Mouse (Mus musculus): Measurements from ENCODE around the gene Mex3d. TPM values are rescaled to one million over a fixed set of nuclear protein-coding genes. Genes with fewer than 3 reads are reported as not detected.
A peak's percentile ranks its signal among the peaks of the same experiment; 100 is the strongest.

The Mex3d gene
- polyA plus RNA-seq, 1 experiment from 2014 or later = 22.7 TPM

DNA sequence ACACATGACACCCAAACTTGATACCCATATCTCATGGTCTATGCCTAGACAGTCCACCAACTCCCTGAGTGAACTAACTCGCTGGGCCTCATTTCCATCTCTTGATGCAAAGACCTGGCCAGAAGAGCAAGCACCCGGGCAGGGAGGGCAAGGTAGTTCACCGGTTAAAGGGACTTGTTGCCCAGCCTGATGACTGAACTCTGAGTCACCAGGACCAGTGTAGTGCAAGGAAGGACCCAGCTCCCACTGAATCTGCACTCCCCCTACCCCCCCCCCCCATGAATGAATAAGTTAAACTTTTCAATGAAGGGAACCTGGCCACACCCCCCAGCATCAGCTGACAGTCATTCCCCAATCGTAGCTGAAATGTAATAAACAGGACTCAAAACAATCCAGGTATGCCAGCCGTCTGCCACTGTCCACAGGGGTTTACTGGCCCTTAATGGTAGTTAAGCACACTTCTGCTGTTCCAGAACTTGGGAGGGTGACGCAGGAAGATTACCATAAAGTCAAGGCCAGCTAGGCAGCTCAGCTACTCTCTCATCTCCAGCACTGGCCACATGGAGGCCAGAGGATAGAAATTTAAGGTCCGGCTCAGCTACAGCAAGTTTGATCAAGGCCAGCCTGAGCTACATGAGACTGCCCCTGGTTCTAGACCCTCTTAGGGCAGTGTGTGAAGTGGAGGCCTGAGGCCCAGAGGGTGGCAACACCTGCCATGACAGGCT is 4.7 kb downstream of the Mex3d start:
- peak overlapping the region; percentile 81; the same call in 1 of the 2 replicates for H3K4me3 ChIP-seq
- peaks cover 43% of the 10 kb centered on the region for H3K36me3 ChIP-seq
- H3K4me2 ChIP-seq (replicated peaks) = peak overlapping the region; percentile 83
- no peaks in the 10 kb centered on the region for H3K27me3 ChIP-seq
- H3K9me3 ChIP-seq = no peaks in the 10 kb centered on the region
- no peak overlapping the region for H3K27ac ChIP-seq (replicated peaks)
- peaks cover 33% of the 10 kb centered on the region for H3K4me1 ChIP-seq
- WGBS = 73% methylated on average over 7 of the region's 7 CpGs
- peak overlapping the region; percentile 97; the same call in 1 of the 2 replicates for H3K9ac ChIP-seq (replicated peaks)
- ATAC-seq (replicated peaks) = no peak

DNA sequence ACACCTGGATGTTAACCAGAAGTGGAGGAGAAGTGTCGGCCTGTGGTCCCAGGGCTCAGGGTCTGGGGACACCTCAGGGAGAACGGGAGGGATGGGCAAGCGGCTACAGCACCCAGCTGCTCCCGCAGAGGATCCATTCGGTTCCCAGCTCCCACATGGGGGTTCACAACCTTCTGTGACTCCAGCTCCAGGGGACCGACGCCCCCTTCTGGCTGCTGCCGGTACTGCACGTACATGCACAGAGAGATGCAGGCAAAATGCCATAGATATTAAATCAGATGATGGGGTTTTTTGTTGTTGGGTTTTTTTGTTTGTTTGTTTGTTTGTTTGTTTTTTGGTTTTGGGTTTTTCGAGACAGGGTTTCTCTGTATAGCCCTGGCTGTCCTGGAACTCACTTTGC is 9.7 kb downstream of the Mex3d start:
- Histone ChIP-seq H3K27ac (replicated peaks) (no peak overlapping the region), H3K4me2 (replicated peaks) (no peak overlapping the region), H3K4me3 (no peak overlapping the region), H3K9ac (replicated peaks) (no peak overlapping the region), H3K36me3 (peaks cover 33% of the 10 kb centered on the region), H3K27me3 (no peaks in the 10 kb centered on the region), H3K4me1 (peaks cover 8% of the 10 kb centered on the region; the same call in 1 of the 2 replicates), H3K9me3 (no peaks in the 10 kb centered on the region)
- ATAC-seq (replicated peaks) = no peak
- 49% methylated on average over 10 of the region's 10 CpGs for WGBS

DNA sequence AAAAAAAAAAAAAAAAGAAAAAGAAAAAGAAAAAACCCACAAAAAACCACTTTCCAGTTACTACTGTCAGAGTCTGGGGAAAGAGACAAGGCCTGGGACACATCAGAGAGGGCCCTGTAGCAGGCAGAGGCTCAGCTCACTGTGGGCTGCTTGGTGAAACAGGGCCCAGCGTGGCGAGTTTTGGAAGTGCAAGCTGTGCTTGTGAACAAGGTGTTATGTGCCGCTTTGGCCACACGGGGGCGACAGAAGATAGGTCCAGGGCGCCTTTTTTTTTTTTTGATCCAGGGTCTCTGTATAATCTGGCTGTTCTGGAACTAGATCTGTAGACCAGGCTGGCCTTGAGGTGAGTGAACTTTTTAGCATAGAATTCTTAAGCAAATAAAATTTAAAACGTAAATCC is 11.3 kb downstream of the Mex3d start:
- peaks cover 14% of the 10 kb centered on the region for H3K4me1 ChIP-seq
- ATAC-seq (replicated peaks) = 0 out of 2 replicates have a peak, but pooled peaks have one; percentile 49
- 2% methylated on average over 7 of the region's 7 CpGs for WGBS

DNA sequence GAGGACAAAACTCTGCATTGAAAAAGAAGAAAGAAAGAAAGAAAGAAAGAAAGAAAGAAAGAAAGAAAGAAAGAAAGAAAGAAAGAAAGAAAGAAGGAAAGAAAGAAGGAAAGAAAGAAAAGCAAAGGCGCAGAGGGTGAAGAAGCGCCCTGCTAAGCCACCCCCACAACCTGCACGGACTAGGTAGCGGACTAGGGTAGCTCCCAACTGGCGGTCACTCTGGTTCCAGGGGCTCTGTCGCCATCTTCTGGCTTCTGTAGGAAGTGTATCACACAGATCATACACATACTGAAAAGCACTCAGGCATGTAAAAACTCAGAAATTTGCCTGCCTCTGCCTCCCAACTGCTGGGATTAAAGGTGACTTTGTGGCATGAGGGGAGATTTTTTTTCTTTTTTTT is 13.4 kb downstream of the Mex3d start:
- no peak overlapping the region for H3K9ac ChIP-seq (replicated peaks)
- no peak for ATAC-seq (replicated peaks)
- H3K4me2 ChIP-seq (replicated peaks) = no peak overlapping the region
- peaks cover 13% of the 10 kb centered on the region for H3K4me1 ChIP-seq
- no peaks in the 10 kb centered on the region for H3K27me3 ChIP-seq
- no peaks in the 10 kb centered on the region for H3K36me3 ChIP-seq
- no peak overlapping the region for H3K27ac ChIP-seq (replicated peaks)
- H3K4me3 ChIP-seq = no peak overlapping the region
- no peaks in the 10 kb centered on the region for H3K9me3 ChIP-seq
- 25% methylated on average over 6 of the region's 6 CpGs for WGBS

More for the DNA sequence above, 11.3 kb downstream of the Mex3d start:
- Histone ChIP-seq H3K27me3 (no peaks in the 10 kb centered on the region), H3K36me3 (peaks cover 18% of the 10 kb centered on the region), H3K27ac (replicated peaks) (no peak overlapping the region), H3K9me3 (no peaks in the 10 kb centered on the region), H3K9ac (replicated peaks) (no peak overlapping the region), H3K4me3 (no peak overlapping the region), H3K4me2 (replicated peaks) (no peak overlapping the region)

DNA sequence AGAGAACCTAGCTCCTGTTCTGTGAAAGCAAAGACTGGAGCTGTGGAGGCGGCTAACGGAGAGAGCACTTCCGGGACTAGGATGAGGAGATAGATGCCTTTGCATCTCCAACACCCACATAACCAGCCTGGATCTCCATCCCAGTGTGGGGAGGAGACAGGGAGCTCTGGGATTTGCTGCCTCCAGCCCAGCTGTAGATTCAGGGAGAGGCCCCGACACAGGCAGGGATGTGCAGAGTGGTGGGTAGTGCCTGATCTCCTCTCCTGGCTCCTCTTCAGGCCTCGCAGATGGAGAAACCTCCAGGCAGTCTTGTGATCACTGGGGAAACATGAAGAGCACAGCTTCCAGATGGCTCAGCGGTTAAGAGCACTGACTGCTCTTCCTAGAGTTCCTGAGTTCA is 14.8 kb downstream of the Mex3d start:
- no peak overlapping the region for H3K27ac ChIP-seq (replicated peaks)

DNA sequence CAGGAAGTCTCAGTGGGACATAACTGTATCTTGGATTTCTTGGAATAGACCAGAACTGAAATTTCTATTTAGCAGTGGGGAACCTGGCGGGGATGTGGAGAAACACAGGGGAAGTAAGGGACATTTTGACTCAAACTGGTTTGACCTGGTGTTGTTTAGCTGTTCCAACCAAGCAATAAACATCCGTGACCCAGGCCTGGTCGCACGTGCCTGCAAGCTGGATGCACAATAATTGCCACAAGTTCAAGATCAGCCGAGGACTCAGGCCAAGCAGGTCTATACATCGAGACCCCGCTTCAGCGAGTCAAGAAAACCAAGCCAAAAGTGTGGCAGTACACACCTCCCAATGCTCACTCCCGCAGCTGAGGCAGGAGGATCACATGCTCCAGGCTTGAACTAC is 15.5 kb downstream of the Mex3d start:
- Histone ChIP-seq H3K27ac (replicated peaks) (peak overlapping the region; percentile 54), H3K27me3 (no peaks in the 10 kb centered on the region), H3K4me1 (peaks cover 13% of the 10 kb centered on the region), H3K4me3 (0 out of 2 replicates have a peak overlapping the region, but pooled peaks have one; percentile 25), H3K36me3 (no peaks in the 10 kb centered on the region), H3K9ac (replicated peaks) (0 out of 2 replicates have a peak overlapping the region, but pooled peaks have one; percentile 19), H3K9me3 (no peaks in the 10 kb centered on the region), H3K4me2 (replicated peaks) (peak overlapping the region; percentile 29)
- WGBS = 48% methylated on average over 9 of the region's 9 CpGs
- peak; percentile 7; the same call in 1 of the 2 replicates for ATAC-seq (replicated peaks)

More for the DNA sequence above, 14.8 kb downstream of the Mex3d start:
- Histone ChIP-seq H3K27me3 (no peaks in the 10 kb centered on the region), H3K4me1 (peaks cover 13% of the 10 kb centered on the region), H3K4me2 (replicated peaks) (no peak overlapping the region), H3K4me3 (no peak overlapping the region), H3K9me3 (no peaks in the 10 kb centered on the region), H3K36me3 (no peaks in the 10 kb centered on the region), H3K9ac (replicated peaks) (no peak overlapping the region)
- ATAC-seq (replicated peaks) = no peak
- 89% methylated on average over 6 of the region's 6 CpGs for whole genome bisulfite sequencing

DNA sequence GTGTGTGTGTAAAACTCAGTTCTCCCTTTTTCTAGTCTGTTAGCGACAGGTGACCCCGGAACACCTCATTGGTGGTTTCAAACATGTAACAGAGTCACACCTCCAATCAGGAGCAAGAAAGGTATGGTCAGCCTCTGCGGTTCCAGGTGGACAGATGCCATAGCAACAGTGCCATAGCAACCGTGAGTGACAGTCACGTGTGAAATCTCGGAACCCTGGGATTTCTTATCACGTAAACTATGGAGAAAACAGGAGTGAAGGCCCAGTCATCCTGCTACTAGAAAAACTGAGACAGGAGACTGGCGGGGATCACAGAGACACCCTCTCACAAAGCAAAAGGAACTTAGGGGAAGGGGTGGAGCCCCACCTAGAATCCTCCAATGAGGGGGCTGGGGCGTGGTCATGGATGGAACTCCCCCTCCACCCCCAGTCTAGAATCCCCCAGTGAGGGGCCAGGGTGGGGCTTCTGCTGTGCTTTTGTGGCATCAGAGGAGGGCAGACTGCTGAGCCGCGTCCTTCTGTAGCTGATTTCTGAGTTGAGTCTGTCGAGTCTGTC is 16.0 kb downstream of the Mex3d start:
- Histone ChIP-seq H3K27ac (replicated peaks) (peak overlapping the region; percentile 54), H3K9ac (replicated peaks) (0 out of 2 replicates have a peak overlapping the region, but pooled peaks have one; percentile 19)
- WGBS = 2% methylated on average over 12 of the region's 12 CpGs

DNA sequence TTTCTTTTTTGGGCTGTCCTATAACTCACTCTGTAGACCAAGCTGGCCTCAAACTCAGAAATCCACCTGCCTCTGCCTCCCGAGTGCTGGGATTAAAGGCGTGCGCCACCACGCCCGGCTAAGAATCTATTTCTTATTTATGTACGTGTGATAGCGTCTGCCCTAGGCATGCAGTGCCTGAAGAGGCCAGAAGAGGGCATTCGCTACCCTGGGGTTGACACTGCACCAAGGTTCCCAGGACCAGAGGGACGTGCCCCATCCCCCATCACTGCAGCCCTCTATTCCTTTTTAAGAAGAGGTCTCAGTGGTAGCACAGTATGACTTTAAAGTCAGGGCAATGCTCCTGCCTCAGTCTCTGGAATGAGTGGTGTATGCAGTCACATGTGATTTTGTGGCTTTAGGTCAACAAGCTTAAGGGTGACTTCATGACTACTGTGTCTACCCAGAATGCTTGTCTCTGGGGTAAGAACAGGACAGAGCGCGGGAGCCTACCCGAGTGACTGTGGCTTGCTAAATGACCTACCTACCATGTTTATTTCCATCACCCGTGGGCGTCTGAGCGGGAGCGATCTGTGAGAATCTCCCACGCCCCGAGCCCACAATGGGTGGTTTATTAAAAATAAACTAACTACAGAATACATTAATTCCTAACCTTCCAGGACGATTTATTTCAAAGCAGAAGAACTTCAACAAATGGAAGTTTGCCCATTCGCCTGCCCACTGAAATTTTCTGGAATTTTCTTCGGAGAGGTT is 17.3 kb downstream of the Mex3d start:
- no peak overlapping the region for H3K27ac ChIP-seq (replicated peaks)
- no peak for ATAC-seq (replicated peaks)
- H3K9me3 ChIP-seq = no peaks in the 10 kb centered on the region
- H3K27me3 ChIP-seq = no peaks in the 10 kb centered on the region
- H3K4me3 ChIP-seq = no peak overlapping the region
- peaks cover 13% of the 10 kb centered on the region for H3K4me1 ChIP-seq
- no peaks in the 10 kb centered on the region for H3K36me3 ChIP-seq
- H3K4me2 ChIP-seq (replicated peaks) = no peak overlapping the region
- H3K9ac ChIP-seq (replicated peaks) = no peak overlapping the region
- 86% methylated on average over 21 of the region's 21 CpGs for WGBS

More for the DNA sequence above, 16.0 kb downstream of the Mex3d start:
- Histone ChIP-seq H3K27me3 (no peaks in the 10 kb centered on the region), H3K9me3 (no peaks in the 10 kb centered on the region), H3K36me3 (no peaks in the 10 kb centered on the region), H3K4me1 (peaks cover 13% of the 10 kb centered on the region), H3K4me3 (peak overlapping the region; percentile 25), H3K4me2 (replicated peaks) (peak overlapping the region; percentile 29)
- peak; percentile 75 for ATAC-seq (replicated peaks)

DNA sequence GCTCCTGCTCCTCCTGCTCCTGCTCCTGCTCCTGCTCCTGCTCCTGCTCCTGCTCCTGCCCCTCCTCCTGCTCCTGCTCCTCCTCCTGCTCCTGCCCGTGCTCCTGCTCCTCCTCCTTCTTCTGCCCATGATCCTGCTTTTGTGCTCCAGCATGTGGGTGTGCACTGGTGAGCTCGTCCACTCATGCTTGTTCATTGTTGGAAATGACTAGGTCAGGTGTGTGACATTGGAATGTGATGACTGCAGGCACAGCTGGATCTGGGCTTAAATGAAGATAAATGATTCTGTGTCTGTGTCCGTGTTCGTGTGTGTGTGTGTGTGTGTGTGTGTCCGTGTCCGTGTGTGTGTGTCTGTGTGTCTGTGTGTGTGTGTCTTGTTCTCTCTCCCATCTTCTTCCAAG is 19.1 kb downstream of the Mex3d start:
- ATAC-seq (replicated peaks) = no peak
- H3K4me3 ChIP-seq = no peak overlapping the region
- 0 out of 2 replicates have a peak, but pooled peaks cover 10% of the 10 kb centered on the region for H3K27me3 ChIP-seq
- no peak overlapping the region for H3K4me2 ChIP-seq (replicated peaks)
- no peak overlapping the region for H3K9ac ChIP-seq (replicated peaks)
- H3K9me3 ChIP-seq = no peaks in the 10 kb centered on the region
- no peaks in the 10 kb centered on the region for H3K36me3 ChIP-seq
- no peak overlapping the region for H3K27ac ChIP-seq (replicated peaks)
- 90% methylated on average over 6 of the region's 6 CpGs for WGBS
- H3K4me1 ChIP-seq = peaks cover 16% of the 10 kb centered on the region

DNA sequence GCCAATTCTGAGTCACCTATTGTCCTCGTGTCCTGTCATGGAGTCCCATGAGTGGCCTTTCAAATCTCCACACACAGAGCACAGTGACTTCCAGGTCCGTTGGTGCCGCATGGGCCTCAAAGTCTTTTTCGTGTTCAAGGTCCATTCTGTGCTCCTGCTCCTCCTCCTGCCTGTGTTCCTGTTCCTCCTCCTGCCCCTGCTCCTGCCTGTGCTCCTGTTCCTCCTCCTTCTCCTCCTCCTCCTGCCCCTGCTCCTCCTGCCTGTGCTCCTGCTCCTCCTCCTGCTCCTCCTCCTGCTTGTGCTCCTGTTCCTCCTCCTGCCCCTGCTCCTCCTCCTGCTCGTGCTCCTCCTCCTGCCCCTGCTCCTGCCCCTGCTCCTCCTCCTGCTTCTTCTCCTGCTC is 19.5 kb downstream of the Mex3d start:
- H3K9me3 ChIP-seq = no peaks in the 10 kb centered on the region
- peaks cover 16% of the 10 kb centered on the region for H3K4me1 ChIP-seq
- no peak overlapping the region for H3K27ac ChIP-seq (replicated peaks)
- 68% methylated on average over 5 of the region's 5 CpGs for WGBS
- no peak overlapping the region for H3K9ac ChIP-seq (replicated peaks)
- 0 out of 2 replicates have a peak, but pooled peaks cover 10% of the 10 kb centered on the region for H3K27me3 ChIP-seq
- no peak overlapping the region for H3K4me3 ChIP-seq
- no peak for ATAC-seq (replicated peaks)
- H3K36me3 ChIP-seq = no peaks in the 10 kb centered on the region
- no peak overlapping the region for H3K4me2 ChIP-seq (replicated peaks)

DNA sequence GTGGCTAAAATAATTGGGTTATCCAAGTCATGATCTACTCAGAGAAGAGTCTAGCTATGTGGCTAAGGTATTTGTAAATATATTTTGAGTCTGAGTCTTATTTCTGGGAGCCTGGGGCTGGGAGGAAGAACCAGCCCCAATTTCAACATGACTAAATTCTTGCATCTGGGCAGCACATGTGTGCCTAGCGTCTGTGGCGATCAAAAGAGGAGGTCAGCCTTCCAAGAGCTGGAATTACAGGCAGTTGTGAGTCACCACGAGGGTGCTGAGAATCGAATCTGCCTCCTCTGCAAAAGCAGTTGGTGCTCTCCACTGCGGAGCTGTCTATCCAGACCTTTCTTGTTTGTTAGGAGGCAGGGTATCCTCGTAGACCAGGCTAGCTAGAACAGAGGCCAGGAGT is 21.7 kb downstream of the Mex3d start:
- Histone ChIP-seq H3K36me3 (no peaks in the 10 kb centered on the region), H3K27ac (replicated peaks) (no peak overlapping the region), H3K4me3 (no peak overlapping the region), H3K4me2 (replicated peaks) (no peak overlapping the region), H3K27me3 (0 out of 2 replicates have a peak, but pooled peaks cover 10% of the 10 kb centered on the region), H3K4me1 (0 out of 2 replicates have a peak, but pooled peaks cover 3% of the 10 kb centered on the region), H3K9ac (replicated peaks) (no peak overlapping the region), H3K9me3 (no peaks in the 10 kb centered on the region)
- WGBS = 76% methylated on average over 6 of the region's 6 CpGs
- no peak for ATAC-seq (replicated peaks)

DNA sequence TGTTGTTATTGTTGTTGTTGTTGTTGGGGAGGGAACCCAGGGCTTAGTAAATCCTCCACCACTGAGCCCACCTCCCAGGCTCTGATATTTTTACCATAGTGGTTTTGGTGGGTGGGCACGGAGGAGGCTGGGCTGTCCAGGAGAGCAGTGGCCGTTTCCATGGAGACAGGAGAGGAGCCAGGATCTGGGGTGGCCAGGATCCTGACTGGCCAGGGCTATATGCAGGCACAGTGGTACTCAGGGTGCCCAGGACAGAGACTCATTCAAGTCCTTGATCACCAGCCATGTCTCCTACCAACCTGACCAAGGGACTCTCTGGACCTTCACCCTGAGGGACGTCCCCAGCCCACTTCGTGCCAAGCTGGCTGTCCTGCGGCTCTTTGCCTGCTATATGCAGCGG is 23.7 kb downstream of the Mex3d start:
- Histone ChIP-seq H3K9me3 (no peaks in the 10 kb centered on the region), H3K27ac (replicated peaks) (no peak overlapping the region), H3K4me3 (no peak overlapping the region), H3K9ac (replicated peaks) (no peak overlapping the region), H3K27me3 (0 out of 2 replicates have a peak, but pooled peaks cover 10% of the 10 kb centered on the region), H3K4me2 (replicated peaks) (no peak overlapping the region), H3K4me1 (0 out of 2 replicates have a peak, but pooled peaks cover 3% of the 10 kb centered on the region), H3K36me3 (no peaks in the 10 kb centered on the region)
- ATAC-seq (replicated peaks) = no peak
- WGBS = 36% methylated on average over 6 of the region's 6 CpGs
